Mouse (Mus musculus) stomach, postnatal 0 days (tissue): ENCODE results near the gene Slc8a2.

Experiments
- CTCF ChIP-seq: IDR thresholded peaks from 2 replicates; pipeline ENCODE4 v1.5.1; 2016; ENCODE audit warnings: antibody characterized with exemption, low read depth, mild to moderate bottlenecking, moderate library complexity
- EP300 ChIP-seq: optimal IDR thresholded peaks from 2 replicates; pipeline ENCODE3; 2016; ENCODE audit warnings: antibody characterized with exemption

DNA sequence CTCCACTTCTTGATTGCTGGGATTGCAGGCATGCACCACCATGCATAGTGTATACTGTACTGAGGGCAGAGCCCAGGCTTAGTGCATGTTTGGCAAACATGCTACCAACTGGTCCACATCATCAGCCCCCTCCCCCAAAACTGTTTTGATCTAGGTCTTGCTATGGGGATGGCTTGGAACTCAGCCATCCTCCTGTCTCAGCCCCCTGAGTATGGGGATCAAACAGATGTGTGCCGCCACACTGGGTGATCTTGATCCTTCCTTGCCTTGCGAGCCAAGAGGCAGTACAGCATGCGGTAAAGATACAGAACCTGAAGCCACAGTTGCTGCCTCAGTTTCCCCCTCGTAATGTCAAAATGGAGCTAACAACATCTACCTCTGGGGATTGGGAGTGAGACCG is 727 bp upstream of the Slc8a2 start:
- TF ChIP-seq CTCF (no peak), EP300 (no peak)
